Mouse (Mus musculus) induced T-regulatory cell, adult 2 months (primary cell): ENCODE data around the gene Rgs17.

Source experiments
- DNase-seq: peaks from one replicate; pipeline ENCODE4 v3.0.0-alpha.2; 2012; ENCODE audit warnings: low read depth

Rgs17 gene

GRCm38 (mm10) chr10:5823740-5824491 lies 98.3 kb downstream of the Rgs17 start, which contains the start of gene Mtrf1l:
Gene Mtrf1l, minus strand, starts transcription at chr10:5823910.
- DNase-seq = peak; percentile 99

- DNase-seq = no peak
Observed at GRCm38 (mm10) chr10:5823291-5823739, 98.9 kb downstream of the Rgs17 start.

- DNase-seq = no peak
Observed at GRCm38 (mm10) chr10:5818772-5819171, 103.4 kb downstream of the Rgs17 start.

- DNase-seq = no peak
Observed at GRCm38 (mm10) chr10:5815968-5816367, 106.2 kb downstream of the Rgs17 start.

- no peak for DNase-seq
Observed at GRCm38 (mm10) chr10:5813724-5814123, 108.5 kb downstream of the Rgs17 start.

- no peak for DNase-seq
Observed at GRCm38 (mm10) chr10:5807683-5808082, 114.5 kb downstream of the Rgs17 start.

GRCm38 (mm10) chr10:5806996-5807395 lies 115.2 kb downstream of the Rgs17 start:
- no peak for DNase-seq

- no peak for DNase-seq
Observed at GRCm38 (mm10) chr10:5806416-5806815, 115.8 kb downstream of the Rgs17 start.

GRCm38 (mm10) chr10:5805731-5806307 lies 116.4 kb downstream of the Rgs17 start:
- peak; percentile 99 for DNase-seq

GRCm38 (mm10) chr10:5805243-5805730 lies 116.9 kb downstream of the Rgs17 start, which contains the start of gene Fbxo5:
Gene Fbxo5, minus strand, starts transcription at chr10:5805600.
- peak; percentile 99 for DNase-seq

GRCm38 (mm10) chr10:5804691-5805156 lies 117.5 kb downstream of the Rgs17 start:
- DNase-seq = peak; percentile 44

GRCm38 (mm10) chr10:5803739-5804138 lies 118.5 kb downstream of the Rgs17 start:
- DNase-seq = no peak

GRCm38 (mm10) chr10:5802866-5803265 lies 119.3 kb downstream of the Rgs17 start:
- DNase-seq = peak; percentile 41

GRCm38 (mm10) chr10:5800490-5800889 lies 121.7 kb downstream of the Rgs17 start:
- DNase-seq = peak; percentile 73

GRCm38 (mm10) chr10:5798069-5798468 lies 124.1 kb downstream of the Rgs17 start:
- no peak for DNase-seq

GRCm38 (mm10) chr10:5790657-5791056 lies 131.5 kb downstream of the Rgs17 start:
- DNase-seq = peak; percentile 51

GRCm38 (mm10) chr10:5786923-5787322 lies 135.3 kb downstream of the Rgs17 start:
- DNase-seq = peak; percentile 49
